Mouse (Mus musculus): Measurements from ENCODE around the gene Fam76a.

DNA sequence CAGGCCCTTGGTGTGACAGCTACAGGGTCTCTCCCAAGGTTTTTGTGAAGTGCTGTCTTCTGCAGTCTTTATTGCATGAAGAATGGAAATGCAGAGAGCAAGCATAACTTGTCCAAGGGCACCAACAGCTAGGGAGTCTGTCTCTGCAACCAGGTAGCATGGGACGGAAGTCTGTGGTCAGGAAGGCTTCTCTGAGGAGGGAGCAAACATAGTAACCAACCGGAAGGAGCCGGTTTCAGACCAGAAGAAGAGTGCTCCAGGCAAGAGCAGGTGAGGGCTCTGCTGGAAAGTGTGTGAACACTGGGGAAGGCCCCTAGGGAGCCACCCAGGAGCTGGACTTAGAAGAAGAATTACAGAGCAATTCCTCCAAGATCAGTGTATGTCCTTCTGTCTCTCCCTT is 49.7 kb upstream of the Fam76a start:
- TF ChIP-seq POLR2A (IDR thresholded peaks at IDR 0.05; ENCODE audit: insufficient read depth, low read depth, low read length) (no peak), CTCF (IDR thresholded peaks at IDR 0.05; ENCODE audit: insufficient read depth, low read depth, low read length) (no peak)
